Mouse (Mus musculus) ovary, adult 18-20 months (tissue): ENCODE results near the gene Kdm5d.

ENCODE experiments used
- DNase-seq: peaks from one replicate; pipeline ENCODE4 v3.0.0; 2022; ENCODE audit warnings: low spot score, mixed read lengths

Gene Kdm5d

GRCm38 (mm10) chrY:897393-898227 lies at the start of gene Kdm5d:
TSS of gene Kdm5d (plus strand) at chrY:897788.
- no peak for DNase-seq

GRCm38 (mm10) chrY:872404-872803 lies 25.2 kb upstream of the Kdm5d start:
- no peak for DNase-seq

DNA sequence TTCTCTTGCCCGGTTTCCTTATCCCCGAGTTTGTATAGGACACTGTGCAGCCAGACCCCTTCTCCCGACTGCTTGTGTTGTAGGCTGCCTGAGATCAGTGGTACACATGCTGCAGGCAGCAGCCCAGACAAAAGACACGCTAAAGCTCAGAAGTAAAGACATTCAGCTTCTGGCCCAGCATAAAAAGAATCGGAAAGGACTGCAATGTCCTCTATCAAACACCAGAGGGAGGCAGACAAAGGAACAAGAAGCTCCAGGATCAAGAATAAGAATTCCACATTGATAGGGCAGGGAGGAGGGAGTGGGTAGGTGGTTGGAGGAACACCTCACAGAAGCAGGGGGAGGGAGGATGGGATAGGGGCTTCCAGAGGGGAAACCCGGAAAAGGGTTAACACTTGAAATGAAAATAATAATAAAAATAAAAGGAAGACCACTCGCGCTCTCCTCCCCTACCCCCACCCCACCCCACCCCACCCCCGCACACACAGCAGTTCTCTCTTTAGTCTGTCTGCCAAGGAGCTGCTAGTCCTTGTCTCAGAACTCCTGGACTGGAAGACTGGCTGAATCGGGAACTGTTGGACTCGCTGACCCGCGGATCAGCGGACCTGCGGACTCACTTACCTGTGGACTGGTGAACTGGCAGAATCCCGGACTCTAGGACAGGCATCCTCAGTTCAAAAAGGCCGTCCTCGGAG lies 24.6 kb upstream of the Kdm5d start:
- DNase-seq, result no peak
